In the genomic region with DNA sequence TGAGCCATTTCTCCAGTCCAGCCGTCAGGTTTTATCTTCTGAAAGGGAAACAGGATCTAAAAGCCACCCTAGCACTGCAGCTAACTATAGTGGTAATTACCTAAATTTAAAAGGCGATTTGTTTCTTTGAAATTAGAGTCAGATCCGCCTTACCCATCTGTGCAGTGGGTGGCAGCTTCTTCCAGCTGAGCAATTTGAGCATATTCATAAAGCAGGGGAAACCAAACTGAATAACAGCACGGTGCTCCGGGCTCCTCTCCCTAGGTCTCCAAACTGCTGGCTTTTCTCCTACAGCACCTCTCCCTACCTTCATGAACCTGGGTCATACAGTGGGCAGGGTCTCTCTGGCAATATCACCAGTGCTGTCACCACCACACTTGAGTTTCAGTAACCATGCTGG, we compare ENCODE assay signal across 14 mouse cellular contexts. TPM values are rescaled to one million over a fixed set of nuclear protein-coding genes. Genes with fewer than 3 reads are reported as not detected.
DNase-seq lines count a peak whose midpoint lies in the region; ATAC-seq lines count a peak whose summit lies in the region.
"Had no signal": no experiment of that assay in that cellular context is flagged by ENCODE, and none has a peak within 500 bp of the region (broad histone marks: within the 10 kb centered on the region; RNA-seq: fewer than 3 reads in every experiment).

No protein-coding gene starts in this region.

- 82% methylated on average over 5 of the region's 5 CpGs for WGBS in embryonic facial prominence, embryonic 13.5 days
- 91% methylated on average over 5 of the region's 5 CpGs for WGBS in embryonic facial prominence, embryonic 10.5 days
- WGBS in hindbrain, embryonic 16.5 days = 85% methylated on average over 5 of the region's 5 CpGs
- WGBS in neural tube, embryonic 13.5 days = 83% methylated on average over 5 of the region's 5 CpGs

- H3K27me3 ChIP-seq in embryonic facial prominence, embryonic 13.5 days = no peaks in the 10 kb centered on the region
- H3K27me3 ChIP-seq in embryonic facial prominence, embryonic 10.5 days (replicated peaks; ENCODE audit: low read depth, poor library complexity, severe bottlenecking) = peaks cover 14% of the 10 kb centered on the region
- no peaks in the 10 kb centered on the region for H3K27me3 ChIP-seq in hindbrain, embryonic 16.5 days (replicated peaks; ENCODE audit: control insufficient read depth, insufficient read depth, low read length)
- no peaks in the 10 kb centered on the region for H3K27me3 ChIP-seq in neural tube, embryonic 13.5 days

- H3K27ac ChIP-seq in embryonic facial prominence, embryonic 13.5 days = no peak overlapping the region
- no peak overlapping the region for H3K27ac ChIP-seq in embryonic facial prominence, embryonic 10.5 days (replicated peaks)
- H3K27ac ChIP-seq in hindbrain, embryonic 16.5 days (ENCODE audit: low read depth, low read length) = no peak overlapping the region
- no peak overlapping the region for H3K27ac ChIP-seq in neural tube, embryonic 13.5 days (replicated peaks)

- 0 out of 2 replicates have a peak overlapping the region, but pooled peaks have one; percentile 80 for H3K4me2 ChIP-seq in embryonic facial prominence, embryonic 13.5 days
- H3K4me2 ChIP-seq in hindbrain, embryonic 16.5 days (ENCODE audit: low read length) = peak overlapping the region; percentile 80
- H3K4me2 ChIP-seq in neural tube, embryonic 13.5 days = peak overlapping the region; percentile 60

- 0 out of 2 replicates have a peak, but pooled peaks cover 2% of the 10 kb centered on the region for H3K9me3 ChIP-seq in embryonic facial prominence, embryonic 13.5 days
- 0 out of 2 replicates have a peak, but pooled peaks cover 3% of the 10 kb centered on the region for H3K9me3 ChIP-seq in embryonic facial prominence, embryonic 10.5 days
- H3K9me3 ChIP-seq in hindbrain, embryonic 16.5 days (ENCODE audit: control insufficient read depth, low read length) = no peaks in the 10 kb centered on the region
- no peaks in the 10 kb centered on the region for H3K9me3 ChIP-seq in neural tube, embryonic 13.5 days

- H3K9ac ChIP-seq in embryonic facial prominence, embryonic 13.5 days = no peak overlapping the region
- H3K9ac ChIP-seq in hindbrain, embryonic 16.5 days (ENCODE audit: low read depth, low read length) = no peak overlapping the region
- peak overlapping the region; percentile 89; the same call in 1 of the 2 replicates for H3K9ac ChIP-seq in neural tube, embryonic 13.5 days

- H3K36me3 ChIP-seq in embryonic facial prominence, embryonic 13.5 days = peaks cover 36% of the 10 kb centered on the region
- H3K36me3 ChIP-seq in embryonic facial prominence, embryonic 10.5 days (replicated peaks) = peaks cover 38% of the 10 kb centered on the region
- peaks cover 8% of the 10 kb centered on the region; the same call in 1 of the 2 replicates for H3K36me3 ChIP-seq in hindbrain, embryonic 16.5 days (ENCODE audit: control insufficient read depth, insufficient read depth, low read length)
- H3K36me3 ChIP-seq in neural tube, embryonic 13.5 days = peaks cover 37% of the 10 kb centered on the region

- DNase-seq in embryonic facial prominence, embryonic 10.5 days (ENCODE audit: low spot score) = no peak
- peak; percentile 36 to 48 for DNase-seq in left cerebral cortex, adult 8-10 months (ENCODE audit: low spot score in 2 of 2)
- DNase-seq in left cerebral cortex, adult 11 months (ENCODE audit: low spot score) = no peak
- DNase-seq in retina, postnatal 1 day = no peak
- no peak for DNase-seq in kidney, adult 11 months
- DNase-seq: adrenal gland, adult 2 months; gastrocnemius, postnatal 25 days; liver; lung, postnatal 10 days; thymus, adult 18-20 months had no signal

- peaks cover 25% of the 10 kb centered on the region for H3K4me1 ChIP-seq in embryonic facial prominence, embryonic 13.5 days
- H3K4me1 ChIP-seq in embryonic facial prominence, embryonic 10.5 days = peaks cover 21% of the 10 kb centered on the region
- H3K4me1 ChIP-seq in hindbrain, embryonic 16.5 days (ENCODE audit: control insufficient read depth, insufficient read depth, low read depth, low read length) = peaks cover 18% of the 10 kb centered on the region
- H3K4me1 ChIP-seq in neural tube, embryonic 13.5 days (replicated peaks) = peaks cover 30% of the 10 kb centered on the region

- no peak overlapping the region for H3K4me3 ChIP-seq in embryonic facial prominence, embryonic 13.5 days
- no peak overlapping the region for H3K4me3 ChIP-seq in embryonic facial prominence, embryonic 10.5 days
- peak overlapping the region; percentile 79; the same call in 1 of the 2 replicates for H3K4me3 ChIP-seq in hindbrain, embryonic 16.5 days (ENCODE audit: low read length)
- H3K4me3 ChIP-seq in neural tube, embryonic 13.5 days = peak overlapping the region; percentile 67
- H3K4me3 ChIP-seq: erythroblast, embryonic 14.5 days had no signal

- no peak for ATAC-seq in embryonic facial prominence, embryonic 13.5 days (ENCODE audit: insufficient number of reproducible peaks, insufficient read depth, low FRiP score, low TSS enrichment, low read depth)
- no peak for ATAC-seq in hindbrain, embryonic 16.5 days
- no peak for ATAC-seq in neural tube, embryonic 13.5 days (ENCODE audit: low read depth)

RNA-seq across cellular contexts. Expression of gene Tmem44, which starts 2.4 kb away (rescaled TPM):
- 32.5 and 32.7 TPM in 2 replicates for polyA plus RNA-seq in embryonic facial prominence, embryonic 13.5 days (2015; fragmentation: Nextera tagmentation; extraction: Ambion mirVana)
- 25.1 and 25.2 TPM in 2 replicates for polyA plus RNA-seq in embryonic facial prominence, embryonic 10.5 days (2016; fragmentation: Nextera tagmentation; extraction: Ambion mirVana)
- 10 to 100 TPM; 52.0 to 52.9 (median 52.4) TPM for total RNA-seq in left cerebral cortex, adult 8-10 months (2022)
- 67.5 and 72.3 TPM in 2 replicates for polyA plus RNA-seq in hindbrain, embryonic 16.5 days (2015; fragmentation: Nextera tagmentation; extraction: Ambion mirVana)
- polyA plus RNA-seq in neural tube, embryonic 13.5 days (2015; fragmentation: Nextera tagmentation; extraction: Ambion mirVana) = 61.3 and 69.3 TPM in 2 replicates

RNA-seq across cellular contexts. Expression of gene Lsg1, which starts 39.1 kb away (rescaled TPM):
- 72.1 and 78.2 TPM in 2 replicates for polyA plus RNA-seq in embryonic facial prominence, embryonic 13.5 days (2015; fragmentation: Nextera tagmentation; extraction: Ambion mirVana)
- polyA plus RNA-seq in embryonic facial prominence, embryonic 10.5 days (2016; fragmentation: Nextera tagmentation; extraction: Ambion mirVana) = 87.1 and 95.3 TPM in 2 replicates
- 10 to 100 TPM; 19.8 to 30.9 (median 20.8) TPM for total RNA-seq in left cerebral cortex, adult 8-10 months (2022)
- 43.0 and 44.9 TPM in 2 replicates for polyA plus RNA-seq in hindbrain, embryonic 16.5 days (2015; fragmentation: Nextera tagmentation; extraction: Ambion mirVana)
- polyA plus RNA-seq in neural tube, embryonic 13.5 days (2015; fragmentation: Nextera tagmentation; extraction: Ambion mirVana) = 52.4 and 54.5 TPM in 2 replicates

RNA-seq across cellular contexts. Expression of gene Fam43a, which starts 51.2 kb away (rescaled TPM):
- 13.2 and 16.8 TPM in 2 replicates for polyA plus RNA-seq in embryonic facial prominence, embryonic 13.5 days (2015; fragmentation: Nextera tagmentation; extraction: Ambion mirVana)
- 23.2 and 24.1 TPM in 2 replicates for polyA plus RNA-seq in embryonic facial prominence, embryonic 10.5 days (2016; fragmentation: Nextera tagmentation; extraction: Ambion mirVana)
- total RNA-seq in left cerebral cortex, adult 8-10 months (2022) = 10 to 100 TPM; 14.6 to 17.8 (median 16.6) TPM
- polyA plus RNA-seq in hindbrain, embryonic 16.5 days (2015; fragmentation: Nextera tagmentation; extraction: Ambion mirVana) = 18.3 and 22.0 TPM in 2 replicates
- 20.2 and 21.4 TPM in 2 replicates for polyA plus RNA-seq in neural tube, embryonic 13.5 days (2015; fragmentation: Nextera tagmentation; extraction: Ambion mirVana)

Comparison
In these comparisons a context has a peak if more than half of its experiments do, and no peak if none do; other contexts are left out.
1. DNase-seq: peak in left cerebral cortex, adult 8-10 months (2 of 2); none in embryonic facial prominence, embryonic 10.5 days (single experiment), left cerebral cortex, adult 11 months (single experiment), retina, postnatal 1 day (single experiment) and kidney, adult 11 months (single experiment).
2. H3K4me3 ChIP-seq: peak in hindbrain, embryonic 16.5 days (single experiment) and neural tube, embryonic 13.5 days (single experiment); none in embryonic facial prominence, embryonic 13.5 days (single experiment) and embryonic facial prominence, embryonic 10.5 days (single experiment).
3. Peak in every context shown above with its lines, with median percentiles within 50 percentile points of each other: H3K4me2 ChIP-seq.